Mouse (Mus musculus) c-Kit-positive CD71-positive TER-119-negative erythroid progenitor cells, embryonic 14.5 days (primary cell): ENCODE data around the gene AC109138.7.
"Not testable (repeated sequence)": the region's sequence is repeated elsewhere in the genome, so short reads cannot be mapped to it uniquely, and the experiment has no call there.

ENCODE experiments used
- DNase-seq: peaks from one replicate; pipeline ENCODE4 v3.0.0-alpha.2; 2013; ENCODE audit warnings: low read depth

AC109138.7 gene

DNA sequence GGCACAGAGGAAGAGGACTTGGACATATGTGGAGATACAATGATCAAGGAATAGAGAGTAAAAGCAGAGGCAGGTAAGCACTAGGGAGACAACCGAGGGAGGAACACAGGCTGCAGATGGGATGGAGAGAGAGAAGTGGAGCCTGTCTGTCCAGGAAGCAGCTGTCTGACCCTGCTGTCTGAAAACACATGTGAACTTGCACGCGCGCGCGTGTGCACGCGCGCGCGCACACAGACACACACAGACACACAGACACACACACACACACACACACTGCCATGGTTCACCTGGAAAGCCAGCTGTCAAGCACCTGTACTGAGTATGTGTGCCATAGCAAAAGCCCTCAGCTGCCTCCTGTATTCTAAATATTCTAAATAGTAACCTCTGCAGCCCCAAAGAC is 4.1 kb downstream of the AC109138.7 start:
- no peak for DNase-seq

DNA sequence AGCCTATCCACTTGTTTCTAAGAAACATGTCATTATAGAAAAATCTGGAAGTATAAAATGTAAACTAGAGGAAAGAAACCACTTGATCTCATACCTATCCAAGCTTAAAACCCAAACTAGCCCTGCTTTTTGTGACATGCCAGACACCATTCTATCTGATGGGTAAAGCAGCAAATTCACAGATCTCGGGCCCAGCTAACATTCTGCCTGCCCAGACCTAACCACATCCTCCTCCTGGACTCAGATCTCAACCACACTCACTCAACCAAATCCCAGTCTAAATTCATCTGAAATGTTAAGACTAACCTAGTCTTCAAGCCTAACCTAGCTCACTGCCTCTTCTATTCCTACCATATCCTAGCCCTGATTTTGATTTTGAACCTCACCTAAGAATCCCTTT is 4.6 kb downstream of the AC109138.7 start:
- DNase-seq, result no peak

DNA sequence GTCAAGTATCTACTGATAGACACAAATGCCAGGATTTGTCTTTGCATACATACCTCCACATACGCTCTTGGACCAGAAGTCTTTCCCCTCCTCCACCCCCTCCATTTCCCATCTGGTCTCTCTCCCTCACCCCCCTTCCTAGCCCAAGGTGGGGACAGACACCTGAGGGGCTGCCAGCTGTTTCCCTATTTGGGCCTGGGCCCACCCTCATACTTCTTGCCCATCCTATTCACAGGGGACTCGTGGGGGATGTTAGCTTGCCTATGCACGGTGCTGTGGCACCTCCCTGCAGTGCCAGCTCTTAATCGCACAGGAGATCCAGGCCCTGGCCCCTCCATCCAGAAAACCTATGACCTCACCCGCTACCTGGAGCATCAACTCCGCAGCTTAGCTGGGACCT is 5.8 kb downstream of the AC109138.7 start:
- DNase-seq, result no peak

DNA sequence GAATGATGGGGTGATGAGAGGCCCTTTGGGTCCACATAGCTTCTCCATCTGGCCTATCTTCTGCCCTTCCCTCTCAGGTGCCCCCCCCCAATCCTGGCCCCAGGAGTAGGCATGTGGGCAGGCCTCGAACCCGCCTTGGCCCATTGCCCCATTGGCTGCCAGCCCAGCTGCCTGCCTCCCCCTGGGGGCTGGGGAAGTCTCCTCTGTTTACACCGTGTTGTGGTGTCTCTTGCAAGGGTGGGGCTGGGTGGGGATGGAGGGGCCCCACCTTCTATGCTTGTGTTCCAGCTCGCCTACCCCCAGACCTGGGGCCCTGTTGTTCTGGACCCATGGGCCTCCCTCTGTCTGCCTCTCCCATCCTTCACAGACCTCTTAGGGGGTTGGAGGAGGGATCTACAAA is 6.3 kb downstream of the AC109138.7 start:
- no peak for DNase-seq

DNA sequence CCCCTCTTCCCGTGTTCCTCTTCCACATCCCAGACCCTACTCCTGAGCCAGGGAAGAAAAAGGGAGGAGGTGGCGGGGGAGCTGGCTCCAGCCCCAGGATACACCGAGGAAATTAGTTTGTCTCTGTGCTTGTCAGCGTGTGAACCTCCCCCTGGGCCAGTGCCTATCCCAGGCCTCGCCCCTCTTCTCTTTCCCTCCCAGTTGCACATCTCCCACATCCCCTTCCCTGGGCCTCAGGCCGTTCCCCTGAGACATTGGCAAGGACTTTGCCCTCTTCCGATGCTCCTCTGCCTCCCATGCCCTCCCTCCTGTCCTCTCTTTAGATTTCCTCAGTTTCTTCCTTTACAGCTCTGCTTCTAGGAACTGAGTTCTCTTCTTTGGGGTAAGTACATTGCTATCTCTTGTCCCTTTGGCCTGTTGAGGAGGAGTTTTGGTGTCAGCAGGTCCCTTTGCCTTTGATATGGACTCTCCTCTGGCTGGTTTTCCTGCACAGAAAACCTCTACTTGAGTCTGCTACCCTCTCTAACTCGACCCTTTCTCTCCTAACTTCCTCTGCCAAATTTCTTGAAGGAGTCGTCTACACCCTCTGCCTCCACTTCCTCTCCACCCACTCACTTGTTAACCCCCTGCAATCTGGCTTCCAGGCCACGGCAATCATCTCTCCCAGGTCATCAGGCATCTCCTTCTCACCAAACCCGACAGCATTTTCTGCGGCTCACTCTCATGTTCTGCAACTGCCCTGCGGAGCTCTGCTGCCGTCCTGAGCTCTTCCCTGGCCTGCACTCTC is 7.0 kb downstream of the AC109138.7 start:
- no peak for DNase-seq

DNA sequence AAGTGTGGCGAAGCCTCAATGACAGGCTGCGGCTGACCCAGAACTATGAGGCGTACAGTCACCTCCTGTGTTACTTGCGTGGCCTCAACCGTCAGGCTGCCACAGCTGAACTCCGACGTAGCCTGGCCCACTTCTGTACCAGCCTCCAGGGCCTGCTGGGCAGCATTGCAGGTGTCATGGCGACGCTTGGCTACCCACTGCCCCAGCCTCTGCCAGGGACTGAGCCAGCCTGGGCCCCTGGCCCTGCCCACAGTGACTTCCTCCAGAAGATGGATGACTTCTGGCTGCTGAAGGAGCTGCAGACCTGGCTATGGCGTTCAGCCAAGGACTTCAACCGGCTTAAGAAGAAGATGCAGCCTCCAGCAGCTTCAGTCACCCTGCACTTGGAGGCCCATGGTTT is 8.0 kb downstream of the AC109138.7 start:
- no peak for DNase-seq

DNA sequence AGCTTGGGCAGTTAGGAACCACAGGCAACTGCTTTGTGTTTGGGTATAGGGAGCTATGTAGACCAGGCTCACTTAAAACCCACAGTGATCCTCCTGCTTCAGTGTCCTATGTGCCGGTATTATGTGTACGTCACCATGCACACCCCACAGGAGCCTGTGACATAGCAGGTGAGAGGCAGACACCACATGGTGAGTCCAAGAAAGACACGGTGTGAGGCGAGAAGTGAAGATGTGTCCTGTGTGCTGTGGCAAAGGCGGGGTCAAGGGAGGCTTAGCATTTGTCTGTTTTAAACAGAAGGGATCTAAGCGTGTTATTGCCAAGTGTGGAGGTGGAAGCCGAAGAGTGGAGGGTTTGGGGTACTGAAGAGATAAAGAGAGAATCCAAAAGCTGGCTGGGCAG is 12.6 kb downstream of the AC109138.7 start:
- no peak for DNase-seq

DNA sequence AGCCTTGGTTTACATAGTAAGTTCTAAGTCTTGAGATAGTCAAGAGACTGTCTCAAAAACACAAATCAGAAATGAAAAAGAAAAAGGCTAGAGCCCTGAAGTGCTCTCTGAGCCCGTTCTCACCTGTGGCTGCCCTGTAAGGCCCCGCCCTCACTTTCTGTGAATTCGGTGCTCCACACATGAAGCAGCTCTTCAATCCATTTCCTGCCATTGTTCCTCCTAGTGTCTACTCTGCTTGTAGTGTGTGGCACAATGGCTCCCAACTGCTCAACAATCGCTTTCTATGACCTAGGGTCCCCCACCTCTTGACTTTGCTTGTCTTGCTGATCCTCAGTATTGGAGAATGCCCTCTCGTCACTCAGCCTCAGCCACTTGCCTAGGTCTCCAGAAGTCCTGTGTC is 13.3 kb downstream of the AC109138.7 start:
- no peak for DNase-seq

DNA sequence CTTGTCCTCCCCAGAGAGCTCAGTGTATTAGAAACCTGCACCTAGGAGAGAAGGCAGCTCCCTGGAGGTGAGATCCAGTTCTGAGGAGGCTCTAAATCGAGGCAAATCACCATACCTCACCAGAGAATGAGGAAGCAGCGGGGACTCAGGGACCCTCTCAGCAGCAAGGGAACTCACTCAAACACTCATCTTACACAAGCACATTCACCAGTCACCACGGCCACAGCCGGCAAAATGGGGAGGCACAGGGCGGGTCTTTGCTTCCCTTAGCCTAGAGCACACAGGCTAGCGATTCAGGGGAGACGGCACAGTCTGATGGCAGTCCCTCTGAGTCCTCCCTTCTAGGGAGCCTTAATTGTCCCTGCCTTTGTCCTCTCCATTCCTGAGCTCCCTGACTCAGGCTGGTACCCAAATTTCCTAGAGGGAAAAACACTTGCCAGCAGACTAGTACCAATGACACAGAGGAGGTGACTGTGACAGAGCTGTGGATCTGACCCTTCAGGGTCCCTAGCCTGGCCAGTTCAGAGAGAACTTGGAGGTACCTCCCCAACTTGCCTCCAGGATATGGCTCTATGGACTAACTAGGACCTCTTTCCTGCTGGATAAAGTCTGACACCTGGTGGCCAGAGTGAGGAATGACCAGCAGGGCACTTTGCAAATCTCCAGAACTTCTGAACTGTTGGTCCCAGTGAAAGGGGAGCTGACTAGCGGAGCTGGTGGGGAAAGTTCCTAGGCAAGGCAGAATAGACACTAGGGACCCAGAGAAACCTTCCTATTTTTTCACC is 13.9 kb downstream of the AC109138.7 start:
- peak; percentile 76 for DNase-seq

DNA sequence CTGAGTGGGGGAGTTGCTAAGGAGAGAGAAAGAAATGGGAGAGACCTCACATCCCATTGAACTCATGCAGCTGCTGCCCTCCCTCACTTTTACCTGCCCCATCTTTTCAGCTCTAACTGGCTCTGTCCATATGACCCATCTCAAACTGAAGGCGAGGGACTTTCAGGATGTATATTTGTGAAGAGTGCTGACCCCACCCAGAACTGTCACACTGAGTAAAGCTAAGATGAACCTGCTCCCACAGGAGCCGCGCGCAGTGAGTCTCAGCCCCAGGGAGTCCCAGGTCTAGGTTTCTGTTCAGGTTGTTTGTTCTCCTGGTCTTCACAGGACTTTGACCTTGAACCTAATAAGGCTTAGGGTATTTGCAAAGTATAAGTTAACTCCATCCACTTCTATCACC is 14.7 kb downstream of the AC109138.7 start:
- no peak for DNase-seq

DNA sequence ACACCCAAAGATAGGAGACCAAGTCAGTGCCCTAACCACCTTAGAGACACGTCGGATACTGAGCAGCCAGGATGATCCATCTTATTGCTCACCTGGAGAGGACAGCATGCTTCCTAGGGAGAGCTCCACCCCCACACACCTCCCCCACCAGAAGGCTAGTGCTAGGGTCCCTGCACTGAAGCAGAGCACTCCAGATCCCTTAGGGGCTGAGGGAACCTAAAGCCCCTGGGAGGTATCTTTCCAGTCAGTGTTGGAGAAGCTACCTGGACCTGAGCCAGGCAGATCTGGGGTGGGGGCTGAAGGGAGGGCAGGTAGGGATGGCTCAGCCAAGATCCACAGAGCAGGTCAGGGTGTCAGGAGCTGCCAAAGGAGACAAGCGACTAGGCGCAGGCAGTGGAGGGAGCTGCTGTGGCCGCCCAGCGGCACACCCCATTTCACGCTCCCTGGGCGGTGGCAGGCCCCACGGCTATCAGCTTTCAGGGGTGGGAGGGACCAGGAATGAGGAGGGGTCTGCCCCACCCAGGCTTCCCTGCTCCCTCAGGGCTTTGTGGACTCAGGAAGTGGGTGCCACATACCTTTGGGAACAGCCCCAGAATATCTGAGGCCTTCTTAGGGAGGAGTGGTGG is 15.4 kb downstream of the AC109138.7 start:
- no peak for DNase-seq

DNA sequence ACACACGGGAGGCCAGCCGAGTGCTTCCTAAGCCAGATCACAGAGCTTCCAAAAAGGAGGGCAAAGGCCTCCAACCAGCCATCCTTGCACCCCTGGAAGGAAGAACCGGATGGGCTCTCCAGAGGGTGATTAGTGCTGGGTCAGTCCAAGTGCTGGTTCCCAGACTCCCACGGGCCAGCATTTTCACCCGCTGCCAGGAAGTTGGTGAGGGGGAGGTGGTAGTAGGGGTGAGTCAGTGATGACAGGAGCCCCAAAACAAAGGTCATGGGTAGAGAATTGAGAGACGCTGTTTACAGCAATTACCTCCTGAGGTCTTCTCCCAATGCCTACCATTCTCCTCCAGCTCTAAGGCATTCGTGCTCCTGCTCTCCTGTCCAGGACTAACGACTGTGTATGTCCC is 16.3 kb downstream of the AC109138.7 start:
- DNase-seq, result no peak

DNA sequence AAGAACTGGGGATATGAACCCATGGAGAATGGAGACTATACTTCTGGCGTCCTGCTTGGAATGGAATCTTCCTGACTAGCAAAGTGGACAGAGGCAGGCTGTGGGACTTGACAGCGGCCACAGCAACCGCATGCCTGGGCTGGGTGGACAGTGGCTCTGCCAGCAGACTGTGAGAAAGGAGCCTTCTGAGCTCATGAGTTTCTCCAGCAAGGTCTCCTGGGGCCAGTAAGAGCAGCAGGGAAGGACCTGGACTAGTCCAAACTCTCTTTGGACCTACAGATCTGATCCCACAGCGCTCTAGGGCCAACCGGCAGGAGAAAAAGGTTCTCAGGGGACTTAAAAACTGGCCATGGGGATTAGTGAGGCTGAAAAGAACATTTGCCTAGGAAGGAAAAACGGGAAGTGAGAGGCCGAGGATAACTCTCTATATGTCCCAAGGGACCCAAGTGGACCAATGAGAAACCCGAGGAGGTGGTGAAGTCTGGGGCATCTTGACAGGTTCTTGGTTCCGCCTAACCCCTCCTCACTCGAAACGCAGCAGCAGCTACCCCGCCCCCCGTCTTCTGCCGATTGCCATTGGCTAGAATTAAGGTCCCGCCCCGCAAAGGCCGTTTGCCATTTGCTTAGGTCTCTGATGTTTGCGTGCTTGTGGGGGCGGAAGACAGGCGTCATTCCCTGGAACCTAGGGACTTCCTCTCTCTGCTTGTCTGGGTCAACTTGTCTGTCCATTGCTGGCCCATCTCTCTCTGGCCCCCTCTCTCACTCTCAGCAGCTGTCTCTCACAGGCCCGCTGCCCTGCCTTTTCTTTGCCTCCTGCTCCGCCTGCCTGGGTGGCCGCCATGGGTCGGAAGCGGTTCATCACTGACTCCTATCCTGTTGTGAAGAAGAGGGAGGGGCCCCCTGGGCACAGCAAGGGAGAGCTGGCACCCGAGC is 17.4 kb downstream of the AC109138.7 start, which contains the start of gene Pold4:
TSS of gene Pold4 (plus strand) at position 647 of the 933 bp plus-strand sequence.
- DNase-seq, result peak; percentile 90

DNA sequence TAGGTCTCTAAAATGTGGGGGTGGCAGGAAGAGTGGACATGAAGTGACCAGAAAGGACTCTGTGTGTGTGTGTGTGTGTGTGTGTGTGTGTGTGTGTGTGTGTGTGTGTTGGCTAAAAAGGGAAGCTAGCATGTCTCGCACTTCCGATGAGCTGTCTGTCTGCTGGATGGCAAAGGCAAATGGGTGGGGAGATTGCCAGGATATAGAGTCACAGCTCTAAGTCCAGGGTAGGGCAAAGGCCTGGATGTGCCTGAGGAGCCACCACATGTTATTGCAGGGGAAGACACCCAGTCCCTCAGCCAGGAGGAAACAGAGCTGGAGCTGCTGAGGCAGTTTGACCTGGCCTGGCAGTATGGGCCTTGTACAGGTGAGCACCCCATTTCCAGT is 18.0 kb downstream of the AC109138.7 start:
- DNase-seq, result no peak

DNA sequence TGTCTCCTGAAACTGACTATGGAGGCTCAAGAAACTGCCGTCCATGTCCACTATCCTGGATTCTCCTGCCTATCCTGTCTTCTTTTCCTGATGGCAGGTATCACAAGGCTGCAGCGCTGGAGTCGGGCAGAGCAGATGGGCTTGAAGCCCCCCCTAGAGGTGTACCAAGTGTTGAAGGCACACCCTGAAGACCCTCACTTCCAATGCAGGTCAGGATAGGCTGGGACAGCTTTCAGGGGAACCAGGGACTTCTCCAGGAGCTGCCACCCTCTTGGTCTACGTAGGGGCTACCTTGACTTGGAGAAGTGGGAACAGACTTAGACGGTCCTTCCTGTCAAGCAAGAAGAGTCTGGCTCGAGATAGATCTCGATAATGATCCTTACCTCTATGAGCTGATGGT is 18.5 kb downstream of the AC109138.7 start:
- DNase-seq, result no peak

DNA sequence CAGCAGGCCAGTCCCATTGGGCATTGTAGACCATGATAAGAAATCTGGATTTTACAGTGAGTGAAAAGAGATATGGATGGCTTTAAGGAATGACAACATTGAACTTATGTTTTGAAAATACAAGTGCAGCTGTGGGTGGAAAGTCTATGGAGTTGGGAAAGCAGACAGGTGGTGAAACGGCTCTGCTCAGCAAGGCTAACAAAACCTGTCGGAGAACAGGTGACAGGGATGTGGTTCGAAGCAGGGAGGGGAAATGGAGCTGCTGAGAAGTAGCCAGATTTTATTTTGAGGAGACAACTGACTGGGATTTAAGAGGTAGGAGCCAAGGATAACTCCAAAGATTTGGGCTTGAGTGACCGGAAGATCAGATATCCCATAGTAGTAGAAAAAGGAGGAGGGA is 20.4 kb downstream of the AC109138.7 start:
- DNase-seq, result no peak

DNA sequence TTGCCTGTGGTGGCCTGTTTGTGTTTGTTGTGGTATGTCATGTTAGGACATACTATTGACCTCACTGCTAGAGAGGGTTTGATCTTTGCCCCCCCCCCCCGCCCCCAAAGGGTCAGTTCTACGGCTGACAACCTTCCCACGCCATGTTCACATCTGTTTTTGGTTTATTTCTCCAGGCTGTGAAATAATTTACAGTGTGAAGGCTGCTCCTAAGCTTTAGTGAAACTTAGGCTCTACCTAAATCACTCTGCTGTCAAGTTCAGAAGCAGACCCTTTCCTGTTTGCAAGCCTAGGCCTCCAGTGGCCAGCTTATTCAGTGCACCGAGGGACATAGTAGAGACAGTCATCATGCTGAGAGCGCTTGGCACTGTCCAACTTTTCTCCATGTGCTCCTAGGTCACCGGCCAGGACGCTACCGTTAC is 26.1 kb downstream of the AC109138.7 start:
- DNase-seq, result no peak

DNA sequence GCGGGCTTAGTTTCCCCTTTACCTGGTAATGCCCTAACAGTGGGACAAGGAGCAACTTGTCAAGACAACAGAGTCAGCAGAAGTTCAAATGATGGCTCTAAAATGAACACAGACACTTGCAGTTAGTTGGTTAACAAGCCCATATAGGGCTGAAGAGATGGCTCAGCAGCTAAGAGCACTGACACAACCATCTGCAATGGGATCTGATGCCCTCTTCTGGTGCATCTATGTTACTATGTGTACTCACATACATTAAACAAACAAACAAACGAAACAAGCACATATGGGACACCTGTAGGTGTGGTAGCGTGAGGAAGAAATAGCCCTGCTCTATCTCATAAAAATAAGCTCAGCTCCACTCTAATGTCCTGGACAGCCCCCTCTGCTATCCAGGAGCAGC is 28.3 kb downstream of the AC109138.7 start:
- no peak for DNase-seq

DNA sequence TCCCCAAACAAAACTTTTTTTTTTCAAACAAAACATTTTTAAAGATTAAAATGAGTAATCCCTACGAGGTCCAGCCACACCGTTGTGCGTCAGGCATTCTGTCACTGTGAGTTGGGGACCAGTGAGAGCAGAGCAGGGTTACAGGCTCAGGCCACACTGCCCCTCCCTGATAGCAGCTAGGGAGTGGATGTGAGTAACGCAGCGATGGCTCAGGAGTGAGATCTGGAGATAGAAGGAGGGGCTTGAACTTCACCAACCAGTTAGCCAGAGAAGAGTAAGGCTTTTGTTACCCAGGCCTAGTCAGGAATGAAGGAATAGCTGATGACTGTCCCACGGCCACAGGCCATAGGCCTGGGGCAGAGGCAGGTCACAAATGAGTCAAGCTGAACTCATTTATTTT is 30.6 kb downstream of the AC109138.7 start:
- no peak for DNase-seq

DNA sequence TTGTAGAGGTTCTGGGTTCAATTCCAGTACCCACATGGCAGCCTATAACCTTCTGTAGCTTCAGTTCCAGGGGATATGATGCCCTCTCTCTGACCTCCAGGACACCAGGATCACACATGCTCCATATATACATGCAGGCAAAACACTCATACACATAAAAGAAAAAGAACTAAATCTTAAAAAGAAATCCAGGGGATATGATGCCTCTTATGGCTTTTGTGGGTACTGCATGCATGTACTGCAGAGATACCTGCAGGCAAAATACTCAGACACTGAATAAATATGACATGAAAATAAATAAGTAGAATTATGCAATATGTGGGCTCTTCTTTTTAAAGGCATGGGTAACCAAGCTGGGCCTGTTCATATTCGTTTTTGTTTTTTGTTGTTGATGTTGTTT is 32.9 kb downstream of the AC109138.7 start:
- DNase-seq, result no peak

DNA sequence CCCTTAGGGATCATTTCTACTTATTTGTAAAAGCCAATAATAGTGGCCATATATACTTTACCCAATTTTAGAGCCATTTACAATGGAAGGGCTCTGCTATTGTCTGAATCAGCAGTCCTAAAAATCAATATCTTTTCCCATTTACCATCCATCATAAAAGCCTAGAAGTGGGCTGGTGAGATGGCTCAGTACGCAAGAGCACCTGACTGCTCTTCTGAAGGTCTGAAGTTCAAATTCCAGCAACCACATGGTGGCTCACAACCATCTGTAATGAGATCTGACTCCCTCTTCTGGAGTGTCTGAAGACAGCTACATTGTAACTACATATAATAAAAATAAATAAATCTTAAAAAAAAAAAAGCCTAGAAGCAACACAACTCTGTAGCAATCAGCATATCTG is 34.5 kb downstream of the AC109138.7 start:
- DNase-seq, result not testable (repeated sequence)

DNA sequence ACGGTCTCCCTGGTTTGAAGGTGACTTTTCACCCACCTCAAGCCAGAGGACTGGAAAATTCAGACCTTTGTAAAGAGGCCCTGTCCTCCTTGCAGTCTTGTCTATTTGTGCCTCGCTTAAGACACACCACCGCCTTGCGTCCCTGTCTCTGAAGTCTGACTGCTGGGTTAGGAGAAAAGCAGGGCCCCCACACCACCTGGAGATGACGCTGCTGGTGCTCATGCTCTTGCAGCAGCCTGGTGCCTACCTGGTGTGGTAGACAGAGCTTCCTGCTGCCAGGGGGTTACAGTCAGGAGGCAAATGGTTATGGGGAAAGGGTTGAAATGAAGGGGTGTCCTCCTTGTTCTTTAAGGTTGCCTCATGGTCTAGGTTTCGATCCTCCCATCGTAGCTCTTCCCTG is 40.1 kb downstream of the AC109138.7 start:
- no peak for DNase-seq
